ENCODE assay signal across 17 mouse cellular contexts in the genomic region with DNA sequence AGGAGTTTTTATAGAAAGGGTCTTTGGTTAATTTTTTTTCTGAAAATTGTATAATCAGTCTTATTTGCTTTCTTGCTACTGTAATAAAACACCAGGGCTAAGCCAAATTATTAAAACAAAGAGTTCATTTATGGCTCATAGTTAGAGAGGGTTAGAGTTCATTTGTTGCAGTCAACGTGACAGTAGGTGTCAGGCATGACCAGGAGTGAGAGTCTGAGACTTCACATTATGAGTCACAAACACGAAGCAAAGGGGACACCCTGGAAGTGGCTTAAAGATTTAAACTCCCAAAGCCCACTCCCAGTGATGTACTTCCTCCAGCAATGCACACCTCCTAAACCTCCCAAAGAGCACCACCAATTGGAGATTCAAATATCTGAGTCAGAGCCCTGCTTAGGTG.
A peak's percentile ranks its signal among the peaks of the same experiment; 100 is the strongest.
DNase-seq lines count a peak whose midpoint lies in the region; TF ChIP-seq lines count a peak whose summit lies in the region.
"Had no signal": no experiment of that assay in that cellular context is flagged by ENCODE, and none has a peak within 500 bp of the region (broad histone marks: within the 10 kb centered on the region; RNA-seq: fewer than 3 reads in every experiment).

No protein-coding gene starts in this region.

- no peak overlapping the region for H3K4me3 ChIP-seq in CH12.LX (replicated peaks in 1 of 3; ENCODE audit: low read depth in 2 of 3, low read length in 2 of 3, poor library complexity in 1 of 3)

- dilution Hi-C loops in CH12.LX (cut with MboI; ENCODE audit: extremely low pct_ligation_motif_present, extremely low pct_unique_long_range_greater_than_20kb, low sequenced_read_pairs), result no loop called here

- TF ChIP-seq EP300 in CH12.LX (IDR thresholded peaks at IDR 0.05; ENCODE audit: low read length), result 0 out of 2 replicates have a peak, but pooled peaks have one; percentile 19

- H3K79me2 ChIP-seq in CH12.LX (replicated peaks; ENCODE audit: control insufficient read depth, extremely low read depth, insufficient read depth, poor library complexity, severe bottlenecking), result no peaks in the 10 kb centered on the region

- no peak for TF ChIP-seq POLR2A in CH12.LX (IDR thresholded peaks at IDR 0.05; ENCODE audit: low read depth, low read length)

- H3K9me3 ChIP-seq in CH12.LX (replicated peaks; ENCODE audit: low read length), result no peaks in the 10 kb centered on the region

- peak in 1 of 2 experiments; percentile 33; a peak in 2 of 4 replicates for TF ChIP-seq CTCF in CH12.LX (conservative IDR thresholded peaks at IDR 0.05 in 1 of 2, IDR thresholded peaks at IDR 0.05 in 1 of 2; ENCODE audit: low read depth in 2 of 2, low read length in 2 of 2)

- H3K4me2 ChIP-seq in CH12.LX (ENCODE audit: insufficient read depth, low read depth, poor library complexity, severe bottlenecking), result no peak overlapping the region

- no peaks in the 10 kb centered on the region for H3K36me3 ChIP-seq in CH12.LX (replicated peaks in 1 of 2; ENCODE audit: control insufficient read depth in 1 of 2, insufficient read depth in 1 of 2, low read length in 1 of 2)
- H3K36me3 ChIP-seq: G1E had no signal

- H3K27me3 ChIP-seq in CH12.LX (replicated peaks), result no peaks in the 10 kb centered on the region
- H3K27me3 ChIP-seq: Patski had no signal

- H3K4me1 ChIP-seq in CH12.LX (ENCODE audit: control insufficient read depth in 1 of 2, insufficient read depth in 2 of 2), result peaks cover 13 to 35% of the 10 kb centered on the region in 2 experiments

- in situ Hi-C loops in CH12.LX (cut with MboI; ENCODE audit: low pct_ligation_motif_present, low pct_unique_long_range_greater_than_20kb, low sequenced_read_pairs), result no loop called here

- intact Hi-C loops in heart, postnatal 14 days (cut with DNase I), result no loop called here

- H3K27ac ChIP-seq in CH12.LX (ENCODE audit: insufficient read depth, low read depth), result no peak overlapping the region

- DNase-seq in heart, adult 11 months, result peak; percentile 41
- no peak for DNase-seq in heart, postnatal 14 days
- DNase-seq in CH12.LX (ENCODE audit: extremely low read depth), result no peak
- DNase-seq in kidney, postnatal 25 days, result no peak
- DNase-seq: adrenal gland, adult 2 months; adrenal gland, adult 8-10 months; adrenal gland, postnatal 10 days; adrenal gland, postnatal 14 days; adrenal gland, postnatal 25 days; adrenal gland, postnatal 36 days; B cell, adult 2 months; cerebellum, adult 11 months; cerebellum, adult 11-12 months; cerebellum, adult 18-20 months; cerebellum, adult 2 months had no signal

- TF ChIP-seq RAD21 in CH12.LX (IDR thresholded peaks at IDR 0.05; ENCODE audit: low read depth, low read length), result peak; percentile 43

- no peak overlapping the region for H3K9ac ChIP-seq in CH12.LX (ENCODE audit: insufficient read depth, low read depth)

TF ChIP-seq in CH12.LX, 34 proteins besides CTCF, POLR2A, EP300 and RAD21:
- TF ChIP-seq UBTF (IDR thresholded peaks at IDR 0.05; ENCODE audit: low read depth, low read length), result no peak
- TF ChIP-seq BHLHE40 (IDR thresholded peaks at IDR 0.05; ENCODE audit: low read depth, low read length), result peak; percentile 43; the same call in 1 of the 2 replicates
- TF ChIP-seq PAX5 (IDR thresholded peaks at IDR 0.05; ENCODE audit: low read length), result no peak
- TF ChIP-seq USF2 (conservative IDR thresholded peaks at IDR 0.05; ENCODE audit: low read depth, low read length), result no peak
- peak; percentile 66; the same call in 1 of the 2 replicates for TF ChIP-seq IRF4 (IDR thresholded peaks at IDR 0.05; ENCODE audit: low read depth, low read length)
- TF ChIP-seq JUND (conservative IDR thresholded peaks at IDR 0.05; ENCODE audit: low read depth, low read length), result peak; percentile 55; the same call in 1 of the 2 replicates
- TF ChIP-seq JUN (IDR thresholded peaks at IDR 0.05; ENCODE audit: insufficient read depth, low read depth, low read length), result no peak
